Mouse (Mus musculus): ENCODE results near the gene Gm9918.
A peak's percentile ranks its signal among the peaks of the same experiment; 100 is the strongest.
"Not testable (repeated sequence)": the region's sequence is repeated elsewhere in the genome, so short reads cannot be mapped to it uniquely, and the experiment has no call there.

Gene Gm9918

DNA sequence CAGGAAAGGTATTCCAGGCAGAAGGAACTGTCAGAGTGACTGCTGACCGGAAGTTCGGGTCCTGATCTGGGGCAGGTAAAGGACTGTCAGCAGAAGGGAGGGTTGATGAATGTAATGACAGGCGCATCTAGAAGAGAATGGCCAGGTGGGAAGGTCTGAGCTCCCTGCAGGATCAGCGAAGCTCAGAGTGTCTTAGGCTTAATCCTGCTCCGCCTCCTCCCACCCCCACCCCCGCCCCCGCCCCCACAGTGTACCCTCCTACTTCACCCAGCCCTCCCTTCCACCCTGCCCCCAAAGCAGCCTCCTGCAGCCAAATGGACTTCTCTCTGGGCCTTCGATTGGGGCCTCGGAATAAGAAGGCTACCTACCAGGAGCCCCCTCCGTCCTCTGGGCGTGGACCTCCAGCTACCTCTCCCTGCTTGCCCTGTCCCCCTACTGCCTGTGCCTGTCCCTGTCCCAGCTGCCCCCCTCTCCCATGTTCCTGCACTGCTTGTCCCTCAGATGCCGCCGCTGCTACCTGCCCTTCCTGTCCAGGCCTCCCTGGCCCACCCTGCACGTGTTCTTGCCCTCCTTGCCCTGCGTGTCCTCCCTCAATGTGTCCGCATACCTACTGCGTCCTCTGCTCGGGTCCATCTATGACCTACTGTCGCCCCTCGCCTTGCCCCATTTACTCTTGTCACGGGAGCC, at the start of gene Gm9918:
Gm9918 (plus strand) TSS at position 290 of the 687 bp plus-strand sequence.
- no peak for DNase-seq (ENCODE audit: low spot score in 2 of 2)

DNA sequence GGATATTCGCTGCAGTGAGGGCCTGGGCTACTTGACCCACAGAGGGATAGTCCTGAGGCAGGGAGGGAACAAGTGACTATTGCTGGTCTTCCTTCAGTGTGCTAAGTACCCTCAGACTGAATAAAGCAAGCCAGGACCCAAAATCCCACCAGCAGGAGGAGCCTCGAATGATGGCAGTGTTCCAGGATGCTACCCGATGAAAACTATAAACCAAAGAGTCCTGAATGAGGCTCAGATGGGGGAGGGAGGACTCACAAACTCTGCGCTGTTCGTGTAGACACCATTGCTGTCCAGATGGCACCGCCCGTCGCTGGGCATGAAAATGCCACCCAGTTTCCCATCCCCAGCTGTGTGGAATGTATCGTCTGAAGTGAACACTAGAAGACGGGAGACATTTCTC, 48.0 kb upstream of the Gm9918 start:
- no peak for DNase-seq (ENCODE audit: low spot score in 2 of 2)

DNA sequence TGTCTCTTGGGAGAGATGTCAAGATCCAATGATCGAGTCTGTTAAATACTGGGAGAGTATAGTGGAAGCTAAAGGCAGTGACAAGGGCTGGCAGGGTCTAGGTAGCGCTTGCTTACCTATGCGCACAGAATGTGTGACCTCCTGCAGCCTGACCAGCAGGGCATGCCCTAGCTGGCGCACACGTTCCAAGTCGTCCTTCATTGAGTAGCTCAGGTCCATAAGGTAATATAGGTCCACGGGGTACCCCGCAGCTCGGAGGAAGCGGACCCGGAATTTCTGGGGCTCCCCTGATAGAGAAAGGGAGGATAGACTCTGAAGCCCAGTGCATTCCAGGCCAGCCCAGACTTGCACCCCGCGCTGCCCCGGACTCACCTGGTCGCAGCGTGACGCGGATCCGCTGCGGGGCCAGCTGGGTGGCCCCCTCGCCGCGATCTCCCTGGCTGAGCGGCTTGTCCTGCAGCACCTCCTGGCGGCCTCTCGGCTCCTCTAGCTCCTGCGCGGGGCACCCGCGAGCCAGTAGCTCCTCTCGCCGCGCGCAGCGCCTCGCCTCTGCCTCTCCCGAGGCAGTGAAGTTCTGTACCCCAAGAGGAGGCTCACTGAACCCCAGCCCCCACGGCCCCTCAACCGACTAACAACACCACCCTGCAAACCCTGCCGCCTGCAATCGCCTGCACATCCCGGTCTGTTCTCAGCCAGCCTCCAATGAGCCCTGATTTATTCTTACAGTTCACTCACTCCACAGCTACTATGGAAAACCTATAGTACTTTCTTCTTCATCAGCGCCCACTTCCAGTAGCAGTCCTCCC, 46.0 kb upstream of the Gm9918 start:
- peak; percentile 80 to 81 for DNase-seq (ENCODE audit: low spot score in 2 of 2)

GRCm38 (mm10) chr15:102224992-102225617, 45.3 kb upstream of the Gm9918 start:
- no peak for DNase-seq (ENCODE audit: low spot score in 2 of 2)

- not testable (repeated sequence) for DNase-seq (ENCODE audit: low spot score in 2 of 2)
Measured at GRCm38 (mm10) chr15:102225619-102226018, 44.7 kb upstream of the Gm9918 start.

GRCm38 (mm10) chr15:102230408-102231321, 39.7 kb upstream of the Gm9918 start:
- DNase-seq (ENCODE audit: low spot score in 2 of 2): no peak

DNA sequence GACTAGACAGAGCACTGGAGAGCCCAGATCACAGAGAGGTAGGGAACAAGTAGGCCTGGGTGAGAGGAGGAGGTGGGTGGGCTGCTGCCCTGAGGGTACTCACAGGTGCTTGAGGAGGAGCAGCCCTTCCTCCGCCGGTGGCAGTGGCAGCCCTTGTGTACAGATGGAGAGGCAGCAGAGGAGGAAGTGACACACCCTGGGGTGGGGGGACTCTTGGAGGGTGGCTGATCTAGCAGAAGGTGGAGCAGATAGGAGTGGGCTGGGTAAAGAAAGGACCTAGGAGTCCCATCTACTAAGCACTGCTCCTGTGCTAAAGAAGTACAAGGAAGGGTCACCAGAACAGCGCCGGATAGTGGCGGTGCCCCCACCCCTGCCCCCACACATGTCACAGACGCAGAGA, 38.6 kb upstream of the Gm9918 start, which contains the start of gene Itgb7:
Itgb7 (minus strand) TSS at position 197 of the 400 bp plus-strand sequence.
- no peak for DNase-seq (ENCODE audit: low spot score in 2 of 2)

GRCm38 (mm10) chr15:102232764-102233163, 37.6 kb upstream of the Gm9918 start:
- DNase-seq (ENCODE audit: low spot score in 2 of 2): no peak

GRCm38 (mm10) chr15:102233896-102234295, 36.5 kb upstream of the Gm9918 start:
- DNase-seq (ENCODE audit: low spot score in 2 of 2): no peak

- no peak for DNase-seq (ENCODE audit: low spot score in 2 of 2)
Measured at GRCm38 (mm10) chr15:102235371-102236027, 34.9 kb upstream of the Gm9918 start.

GRCm38 (mm10) chr15:102238543-102239259, 31.7 kb upstream of the Gm9918 start:
- no peak for DNase-seq (ENCODE audit: low spot score in 2 of 2)

GRCm38 (mm10) chr15:102239260-102239590, 31.1 kb upstream of the Gm9918 start:
- peak; percentile 72 to 81 for DNase-seq (ENCODE audit: low spot score in 2 of 2)

GRCm38 (mm10) chr15:102239851-102240250, 30.5 kb upstream of the Gm9918 start:
- DNase-seq (ENCODE audit: low spot score in 2 of 2): no peak

- DNase-seq (ENCODE audit: low spot score in 2 of 2): no peak
Measured at GRCm38 (mm10) chr15:102240607-102241006, 29.8 kb upstream of the Gm9918 start.

GRCm38 (mm10) chr15:102242404-102243228, 27.7 kb upstream of the Gm9918 start:
- no peak for DNase-seq (ENCODE audit: low spot score in 2 of 2)

GRCm38 (mm10) chr15:102243229-102244190, 26.9 kb upstream of the Gm9918 start:
- DNase-seq (ENCODE audit: low spot score in 2 of 2): no peak

GRCm38 (mm10) chr15:102244306-102245191, 25.8 kb upstream of the Gm9918 start:
- DNase-seq (ENCODE audit: low spot score in 2 of 2): no peak
